Mouse (Mus musculus): ENCODE results near the gene Map3k5. TPM values are rescaled to one million over a fixed set of nuclear protein-coding genes. Genes with fewer than 3 reads are reported as not detected.

Gene Map3k5
- polyA plus RNA-seq, 1 experiment from 2014 or later = 3.0 TPM

GRCm38 (mm10) chr10:20136505-20136904 lies 202.2 kb downstream of the Map3k5 start:
- Histone ChIP-seq H3K9me3 (replicated peaks) (no peaks in the 10 kb centered on the region), H3K9ac (no peak overlapping the region), H3K4me2 (no peak overlapping the region), H3K36me3 (peaks cover 12% of the 10 kb centered on the region), H3K27ac (no peak overlapping the region), H3K4me1 (peaks cover 10% of the 10 kb centered on the region; the same call in 1 of the 2 replicates), H3K27me3 (no peaks in the 10 kb centered on the region), H3K4me3 (replicated peaks) (no peak overlapping the region)
- no peak for ATAC-seq (replicated peaks; ENCODE audit: low FRiP score)
- 89% methylated on average over 1 of the region's 1 CpGs for WGBS

- Histone ChIP-seq H3K4me3 (replicated peaks) (no peak overlapping the region), H3K27me3 (peaks cover under 1% of the 10 kb centered on the region), H3K4me1 (peaks cover 5% of the 10 kb centered on the region; the same call in 1 of the 2 replicates), H3K27ac (no peak overlapping the region), H3K9ac (no peak overlapping the region), H3K4me2 (peak overlapping the region; percentile 33), H3K9me3 (replicated peaks) (no peaks in the 10 kb centered on the region), H3K36me3 (peaks cover 10% of the 10 kb centered on the region)
- ATAC-seq (replicated peaks; ENCODE audit: low FRiP score) = no peak
- WGBS = 49% methylated on average over 17 of the region's 17 CpGs
These were observed 207.1 kb downstream of the Map3k5 start for GRCm38 (mm10) chr10:20141376-20141775.

GRCm38 (mm10) chr10:20148130-20148772 lies 214.0 kb downstream of the Map3k5 start, which contains the start of gene Map7:
Gene Map7 (plus strand): TSS chr10:20148471.
- peak; percentile 19; the same call in 1 of the 2 replicates for ATAC-seq (replicated peaks; ENCODE audit: low FRiP score)
- H3K4me2 ChIP-seq = peak within 1 kb of the TSS; percentile 88
- 5% methylated on average over 51 of the region's 51 CpGs for WGBS
- H3K9ac ChIP-seq = peak within 1 kb of the TSS; percentile 73
- H3K36me3 ChIP-seq = no peaks in the 10 kb centered on the region
- H3K4me1 ChIP-seq = peaks cover 9% of the 10 kb centered on the region; the same call in 1 of the 2 replicates
- no peaks in the 10 kb centered on the region for H3K9me3 ChIP-seq (replicated peaks)
- peaks cover 38% of the 10 kb centered on the region for H3K27me3 ChIP-seq
- peak within 1 kb of the TSS; percentile 78 for H3K4me3 ChIP-seq (replicated peaks)
- H3K27ac ChIP-seq = peak within 1 kb of the TSS; percentile 61

GRCm38 (mm10) chr10:20148773-20149120 lies 214.5 kb downstream of the Map3k5 start:
- peak overlapping the region; percentile 88 for H3K4me2 ChIP-seq
- H3K9ac ChIP-seq = peak overlapping the region; percentile 73
- H3K4me3 ChIP-seq (replicated peaks) = peak overlapping the region; percentile 78
- peak; percentile 90 for ATAC-seq (replicated peaks; ENCODE audit: low FRiP score)
- peak overlapping the region; percentile 61 for H3K27ac ChIP-seq
- peaks cover 13% of the 10 kb centered on the region; the same call in 1 of the 2 replicates for H3K4me1 ChIP-seq
- no peaks in the 10 kb centered on the region for H3K9me3 ChIP-seq (replicated peaks)
- H3K36me3 ChIP-seq = no peaks in the 10 kb centered on the region
- H3K27me3 ChIP-seq = peaks cover 38% of the 10 kb centered on the region
- WGBS = 0% methylated on average over 16 of the region's 58 CpGs

GRCm38 (mm10) chr10:20149121-20149834 lies 215.0 kb downstream of the Map3k5 start:
- Histone ChIP-seq H3K27ac (peak overlapping the region; percentile 61), H3K4me1 (peaks cover 13% of the 10 kb centered on the region; the same call in 1 of the 2 replicates), H3K9me3 (replicated peaks) (no peaks in the 10 kb centered on the region), H3K36me3 (no peaks in the 10 kb centered on the region), H3K9ac (peak overlapping the region; percentile 73), H3K4me2 (peak overlapping the region; percentile 88), H3K27me3 (peaks cover 38% of the 10 kb centered on the region), H3K4me3 (replicated peaks) (peak overlapping the region; percentile 78)
- WGBS = under 1% methylated on average over 59 of the region's 74 CpGs
- ATAC-seq (replicated peaks; ENCODE audit: low FRiP score) = peak; percentile 84

GRCm38 (mm10) chr10:20149835-20150355 lies 215.6 kb downstream of the Map3k5 start:
- H3K4me3 ChIP-seq (replicated peaks) = peak overlapping the region; percentile 78
- H3K27me3 ChIP-seq = peaks cover 38% of the 10 kb centered on the region
- WGBS = 2% methylated on average over 13 of the region's 13 CpGs
- H3K9ac ChIP-seq = peak overlapping the region; percentile 73
- H3K27ac ChIP-seq = no peak overlapping the region
- H3K4me2 ChIP-seq = peak overlapping the region; percentile 88
- H3K36me3 ChIP-seq = no peaks in the 10 kb centered on the region
- ATAC-seq (replicated peaks; ENCODE audit: low FRiP score) = no peak
- no peaks in the 10 kb centered on the region for H3K9me3 ChIP-seq (replicated peaks)
- peaks cover 13% of the 10 kb centered on the region; the same call in 1 of the 2 replicates for H3K4me1 ChIP-seq

- Histone ChIP-seq H3K4me2 (no peak overlapping the region), H3K9me3 (replicated peaks) (no peaks in the 10 kb centered on the region), H3K4me1 (peaks cover 13% of the 10 kb centered on the region; the same call in 1 of the 2 replicates), H3K27ac (no peak overlapping the region), H3K4me3 (replicated peaks) (no peak overlapping the region), H3K36me3 (no peaks in the 10 kb centered on the region), H3K27me3 (peaks cover 30% of the 10 kb centered on the region), H3K9ac (no peak overlapping the region)
- no peak for ATAC-seq (replicated peaks; ENCODE audit: low FRiP score)
- 87% methylated on average over 1 of the region's 1 CpGs for WGBS
These were observed 217.9 kb downstream of the Map3k5 start for GRCm38 (mm10) chr10:20152131-20152530.

- H3K9ac ChIP-seq = no peak overlapping the region
- 59% methylated on average over 2 of the region's 2 CpGs for WGBS
- H3K4me1 ChIP-seq = peaks cover 6% of the 10 kb centered on the region; the same call in 1 of the 2 replicates
- no peaks in the 10 kb centered on the region for H3K36me3 ChIP-seq
- H3K27me3 ChIP-seq = peaks cover 17% of the 10 kb centered on the region
- no peak overlapping the region for H3K27ac ChIP-seq
- no peak overlapping the region for H3K4me3 ChIP-seq (replicated peaks)
- H3K9me3 ChIP-seq (replicated peaks) = no peaks in the 10 kb centered on the region
- ATAC-seq (replicated peaks; ENCODE audit: low FRiP score) = no peak
- H3K4me2 ChIP-seq = no peak overlapping the region
These were observed 219.2 kb downstream of the Map3k5 start for GRCm38 (mm10) chr10:20153507-20153906.

GRCm38 (mm10) chr10:20155401-20155800 lies 221.1 kb downstream of the Map3k5 start:
- WGBS = 85% methylated on average over 7 of the region's 7 CpGs
- no peaks in the 10 kb centered on the region for H3K9me3 ChIP-seq (replicated peaks)
- H3K27ac ChIP-seq = no peak overlapping the region
- H3K4me1 ChIP-seq = 0 out of 2 replicates have a peak, but pooled peaks cover 4% of the 10 kb centered on the region
- H3K27me3 ChIP-seq = peaks cover 5% of the 10 kb centered on the region
- H3K4me3 ChIP-seq (replicated peaks) = no peak overlapping the region
- H3K9ac ChIP-seq = no peak overlapping the region
- no peak for ATAC-seq (replicated peaks; ENCODE audit: low FRiP score)
- H3K4me2 ChIP-seq = no peak overlapping the region
- H3K36me3 ChIP-seq = no peaks in the 10 kb centered on the region

- Histone ChIP-seq H3K4me2 (no peak overlapping the region), H3K27ac (no peak overlapping the region), H3K36me3 (no peaks in the 10 kb centered on the region), H3K27me3 (no peaks in the 10 kb centered on the region), H3K9ac (no peak overlapping the region), H3K4me3 (replicated peaks) (no peak overlapping the region), H3K4me1 (0 out of 2 replicates have a peak, but pooled peaks cover 4% of the 10 kb centered on the region), H3K9me3 (replicated peaks) (no peaks in the 10 kb centered on the region)
- ATAC-seq (replicated peaks; ENCODE audit: low FRiP score) = no peak
- 85% methylated on average over 8 of the region's 8 CpGs for WGBS
These were observed 222.9 kb downstream of the Map3k5 start for GRCm38 (mm10) chr10:20157021-20157726.

GRCm38 (mm10) chr10:20158756-20159155 lies 224.5 kb downstream of the Map3k5 start:
- Histone ChIP-seq H3K27ac (no peak overlapping the region), H3K4me2 (no peak overlapping the region), H3K4me1 (no peaks in the 10 kb centered on the region), H3K9me3 (replicated peaks) (no peaks in the 10 kb centered on the region), H3K36me3 (no peaks in the 10 kb centered on the region), H3K27me3 (no peaks in the 10 kb centered on the region), H3K9ac (no peak overlapping the region), H3K4me3 (replicated peaks) (no peak overlapping the region)
- 62% methylated on average over 4 of the region's 4 CpGs for WGBS
- ATAC-seq (replicated peaks; ENCODE audit: low FRiP score) = no peak

Data from kidney, embryonic 15.5 days (tissue).